Mouse (Mus musculus) G1E (cell line): Measurements from ENCODE around the gene Bco1. TPM values are rescaled to one million over a fixed set of nuclear protein-coding genes. Genes with fewer than 3 reads are reported as not detected.

Experiments
- ATAC-seq: 2 replicates; pipeline ENCODE4 v1.8.0; 2016; ENCODE audit warnings: mild to moderate bottlenecking; ENCODE audit not compliant: insufficient number of reproducible peaks, poor library complexity, low FRiP score, severe bottlenecking; ENCODE audit errors: extremely low read depth
- DNase-seq: peaks from one replicate; pipeline ENCODE4 v3.0.0; 2012; ENCODE audit warnings: low spot score
- H3K27me3 ChIP-seq: 2 replicates; pipeline ENCODE4 v1.6.1; 2012; ENCODE audit warnings: mild to moderate bottlenecking, low read length, inconsistent platforms; ENCODE audit not compliant: insufficient read depth
- H3K36me3 ChIP-seq: replicated peaks from 2 replicates; pipeline ENCODE3; 2012; ENCODE audit warnings: mild to moderate bottlenecking, inconsistent platforms
- H3K4me1 ChIP-seq: 2 replicates; pipeline ENCODE4 v1.6.1; 2012; ENCODE audit warnings: low read depth, low read length, inconsistent platforms, mixed read lengths; ENCODE audit not compliant: insufficient read depth
- H3K4me3 ChIP-seq: 2 replicates; pipeline ENCODE4 v1.5.1; 2012; ENCODE audit warnings: low read depth, mild to moderate bottlenecking, inconsistent platforms, low read length, moderate library complexity, mixed read lengths
- H3K9me3 ChIP-seq: replicated peaks from 2 replicates; pipeline ENCODE4 v1.6.1; 2012; ENCODE audit warnings: inconsistent platforms
- CTCF ChIP-seq: IDR thresholded peaks from 2 replicates; pipeline ENCODE4 v1.5.1; 2012; ENCODE audit warnings: low read depth, low read length, inconsistent platforms, mixed read lengths
- GATA1 ChIP-seq: IDR thresholded peaks from 2 replicates; pipeline ENCODE4 v1.6.1; 2012; ENCODE audit warnings: borderline replicate concordance, low read length, inconsistent platforms, mixed read lengths
- GATA2 ChIP-seq: IDR thresholded peaks from 2 replicates; pipeline ENCODE4 v1.6.1; 2012; ENCODE audit warnings: low read depth, low read length, inconsistent platforms, borderline replicate concordance
- POLR2AphosphoS5 ChIP-seq: IDR thresholded peaks from 2 replicates; pipeline ENCODE4 v1.6.1; 2012; ENCODE audit warnings: low read depth, low read length, inconsistent platforms; ENCODE audit not compliant: insufficient replicate concordance
- TAL1 ChIP-seq: conservative IDR thresholded peaks from 2 replicates; pipeline ENCODE4 v1.6.1; 2012; ENCODE audit warnings: low read depth, low read length, inconsistent platforms, mixed read lengths
- polyA plus RNA-seq: library from polyadenylated mRNA; stranded (reverse); fragments of >175 nt; gene quantifications from 2 replicates; pipeline ENCODE4 v1.2.3, GENCODE M21; 2012
- total RNA-seq, 2 experiments: library from RNA; stranded (forward) in 1 of 2; stranded (reverse) in 1 of 2; fragments of 200-1000 nt in 1 of 2; fragments of >200 nt in 1 of 2; fragmentation: Nextera tagmentation in 1 of 2; gene quantifications; 2 replicates each; pipeline ENCODE4 v1.2.3; 2014 to 2017

Gene Bco1
- total and polyA plus RNA-seq, 3 experiments, result not detected

DNA sequence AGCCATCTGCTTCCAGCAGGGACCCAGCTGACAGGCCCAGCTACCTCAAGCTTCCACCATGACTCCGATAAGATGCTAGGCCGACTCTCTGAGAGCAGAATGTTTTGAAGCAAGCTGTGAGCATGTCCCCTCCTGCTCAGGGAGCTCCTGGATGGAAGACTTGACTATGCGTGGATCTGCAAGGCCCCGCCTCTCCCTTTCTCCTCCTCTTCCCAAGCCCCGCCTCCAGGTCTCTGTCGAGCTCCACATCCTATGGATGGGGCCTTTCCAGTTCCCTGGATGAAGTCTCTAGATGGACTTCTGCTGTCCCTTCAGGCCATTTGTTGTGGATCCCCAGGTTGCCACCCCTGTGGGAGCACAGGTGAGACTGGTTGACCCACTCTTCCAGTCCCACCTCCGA lies 36.6 kb upstream of the Bco1 start:
- no peak for DNase-seq

DNA sequence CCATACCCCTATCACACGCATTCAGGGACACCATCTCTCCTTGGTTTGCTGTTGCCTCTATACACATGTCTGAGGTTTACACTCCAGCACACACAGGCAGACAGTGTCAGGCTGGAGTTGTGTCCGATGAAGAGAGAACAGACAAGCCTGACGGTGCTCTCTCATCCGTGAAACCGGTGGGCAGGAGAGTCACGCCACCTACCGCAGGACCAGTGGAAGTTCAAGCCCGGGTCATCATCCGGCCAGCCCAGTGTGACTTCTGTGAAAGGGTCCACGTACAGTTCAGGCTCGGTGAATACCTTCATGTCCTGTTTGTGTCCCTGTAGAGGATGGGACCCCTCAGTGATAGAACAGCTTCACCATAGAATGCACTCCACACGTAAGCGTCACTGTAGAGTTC lies 35.3 kb upstream of the Bco1 start:
- DNase-seq, result no peak
- peaks cover 36% of the 10 kb centered on the region for H3K27me3 ChIP-seq
- ATAC-seq, result no peak
- TF ChIP-seq CTCF (no peak), GATA2 (no peak)
- H3K9me3 ChIP-seq, result peaks cover 20% of the 10 kb centered on the region
- H3K36me3 ChIP-seq, result no peaks in the 10 kb centered on the region
- peaks cover 6% of the 10 kb centered on the region for H3K4me1 ChIP-seq
- H3K4me3 ChIP-seq, result no peak overlapping the region; the same call in 1 of the 2 replicates

More for the DNA sequence above, 36.6 kb upstream of the Bco1 start:
- Histone ChIP-seq H3K27me3 (peaks cover 24% of the 10 kb centered on the region), H3K36me3 (no peaks in the 10 kb centered on the region), H3K9me3 (peaks cover 22% of the 10 kb centered on the region), H3K4me1 (peaks cover 18% of the 10 kb centered on the region), H3K4me3 (no peak overlapping the region)
- no peak for ATAC-seq
- TF ChIP-seq POLR2AphosphoS5, result no peak
- TF ChIP-seq TAL1, result no peak
- no peak for TF ChIP-seq GATA1
- TF ChIP-seq GATA2, result no peak
- no peak for TF ChIP-seq CTCF

DNA sequence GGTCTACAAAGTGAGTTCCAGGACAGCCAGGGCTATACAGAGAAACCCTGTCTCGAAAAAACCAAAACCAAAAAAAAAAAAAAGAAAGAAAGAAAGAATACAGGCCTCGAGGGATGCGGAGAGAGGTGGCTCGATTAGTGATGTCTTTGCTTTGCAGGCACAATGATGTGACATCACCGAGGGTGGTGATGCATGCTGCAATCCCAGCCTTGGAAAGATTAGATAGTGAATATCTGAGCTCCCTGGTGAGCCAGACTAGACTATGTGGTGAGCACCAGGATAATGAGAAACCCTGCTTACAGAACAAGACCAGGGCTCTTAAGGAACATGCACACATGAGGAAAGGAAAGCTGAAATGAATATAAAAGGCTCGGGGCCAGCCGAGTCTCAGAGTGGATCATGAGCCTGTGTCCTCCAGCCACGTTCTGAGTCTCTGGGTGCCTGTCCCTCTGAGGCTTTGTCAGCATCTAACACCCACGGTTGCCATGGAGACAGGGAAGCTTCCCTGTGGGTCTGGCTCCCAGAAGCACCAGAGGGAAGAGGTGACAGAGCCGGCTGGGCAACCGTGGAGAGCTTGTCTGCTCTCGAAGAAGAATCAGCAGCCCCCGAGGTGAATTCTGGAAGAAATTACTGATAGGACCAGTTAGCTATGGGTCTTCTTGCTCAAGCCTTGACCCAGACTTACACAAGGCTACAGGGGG lies 34.3 kb upstream of the Bco1 start:
- Histone ChIP-seq H3K36me3 (no peaks in the 10 kb centered on the region), H3K4me3 (no peak overlapping the region), H3K27me3 (peaks cover 38% of the 10 kb centered on the region), H3K4me1 (peaks cover 2% of the 10 kb centered on the region; the same call in 1 of the 2 replicates), H3K9me3 (peaks cover 20% of the 10 kb centered on the region)
- ATAC-seq (no peak; the same call in 1 of the 2 replicates), DNase-seq (no peak)
- no peak for TF ChIP-seq GATA2
- no peak for TF ChIP-seq CTCF

DNA sequence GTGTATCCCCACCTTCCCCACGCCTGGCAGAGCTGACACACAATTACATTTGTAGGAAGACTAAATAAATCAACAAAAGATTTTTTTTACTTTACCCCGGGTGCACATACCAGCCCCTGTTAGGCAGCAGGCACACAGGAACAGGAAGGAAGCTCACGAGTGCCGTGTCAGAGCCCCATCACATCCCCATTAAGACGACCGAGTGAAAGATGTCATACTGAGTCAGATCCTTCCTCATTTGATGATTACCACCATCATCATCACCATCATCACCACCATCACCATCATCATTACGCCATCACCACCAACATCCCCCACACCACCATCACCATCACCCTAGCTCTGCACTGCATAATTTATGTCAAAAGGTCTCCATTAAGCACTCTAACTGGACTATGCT lies 28.7 kb upstream of the Bco1 start:
- H3K27me3 ChIP-seq, result peaks cover 29% of the 10 kb centered on the region
- TF ChIP-seq POLR2AphosphoS5 (no peak), CTCF (no peak), TAL1 (no peak), GATA1 (no peak), GATA2 (no peak)
- no peak for DNase-seq
- H3K36me3 ChIP-seq, result no peaks in the 10 kb centered on the region
- ATAC-seq, result no peak
- H3K4me1 ChIP-seq, result peaks cover 9% of the 10 kb centered on the region
- no peak overlapping the region for H3K4me3 ChIP-seq
- H3K9me3 ChIP-seq, result peaks cover 18% of the 10 kb centered on the region

DNA sequence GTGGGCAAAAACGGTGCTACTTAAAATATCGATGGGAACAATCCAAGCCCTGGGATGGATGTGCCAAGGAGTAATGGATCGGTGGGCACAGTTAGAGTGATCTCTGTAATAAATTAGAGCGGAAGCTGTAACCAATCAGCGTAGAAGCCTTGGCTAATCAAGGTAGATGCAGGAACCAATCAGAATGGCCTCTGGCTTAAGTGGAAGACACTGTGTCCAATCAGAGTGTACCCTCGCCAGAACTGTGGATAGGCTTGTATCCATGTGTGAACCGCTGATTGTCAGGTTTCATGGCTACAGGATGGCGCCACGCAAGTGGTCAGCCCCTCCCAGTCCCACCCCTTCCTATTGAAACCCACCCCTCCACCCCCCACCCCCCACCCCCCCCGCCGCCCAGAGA lies 28.3 kb upstream of the Bco1 start:
- DNase-seq, result no peak
- no peak for ATAC-seq
- no peak for TF ChIP-seq POLR2AphosphoS5
- TF ChIP-seq GATA2, result no peak
- no peak for TF ChIP-seq CTCF
- no peak for TF ChIP-seq TAL1
- TF ChIP-seq GATA1, result no peak

DNA sequence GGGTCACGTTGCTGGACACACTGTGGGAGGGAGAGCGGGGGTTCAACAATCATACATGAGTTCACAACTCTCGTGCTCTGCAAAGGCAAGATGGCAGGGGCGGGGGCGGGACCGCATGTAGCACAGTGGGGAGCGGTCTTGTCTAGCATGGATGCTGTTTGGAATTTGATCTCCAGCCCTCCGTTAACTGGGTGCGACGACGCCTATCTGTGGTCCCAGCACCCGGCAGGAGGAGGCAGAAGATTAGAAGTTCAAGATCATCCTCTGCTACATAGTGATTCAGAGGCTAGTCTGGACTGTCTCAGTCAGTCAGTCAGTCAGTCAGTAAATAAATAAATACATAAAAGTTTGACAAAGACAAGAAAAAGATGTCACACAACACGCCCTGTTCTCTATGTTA lies 27.4 kb upstream of the Bco1 start:
- Histone ChIP-seq H3K36me3 (no peaks in the 10 kb centered on the region), H3K4me3 (no peak overlapping the region), H3K9me3 (peaks cover 18% of the 10 kb centered on the region), H3K27me3 (peaks cover 29% of the 10 kb centered on the region), H3K4me1 (peaks cover 11% of the 10 kb centered on the region)
- no peak for TF ChIP-seq GATA1
- TF ChIP-seq TAL1, result no peak
- no peak for TF ChIP-seq CTCF
- TF ChIP-seq GATA2, result no peak
- TF ChIP-seq POLR2AphosphoS5, result no peak
- DNase-seq, result no peak
- ATAC-seq, result no peak

More for the DNA sequence above, 28.3 kb upstream of the Bco1 start:
- H3K36me3 ChIP-seq, result no peaks in the 10 kb centered on the region
- peaks cover 18% of the 10 kb centered on the region for H3K9me3 ChIP-seq
- no peak overlapping the region for H3K4me3 ChIP-seq
- peaks cover 29% of the 10 kb centered on the region for H3K27me3 ChIP-seq
- H3K4me1 ChIP-seq, result peaks cover 9% of the 10 kb centered on the region

DNA sequence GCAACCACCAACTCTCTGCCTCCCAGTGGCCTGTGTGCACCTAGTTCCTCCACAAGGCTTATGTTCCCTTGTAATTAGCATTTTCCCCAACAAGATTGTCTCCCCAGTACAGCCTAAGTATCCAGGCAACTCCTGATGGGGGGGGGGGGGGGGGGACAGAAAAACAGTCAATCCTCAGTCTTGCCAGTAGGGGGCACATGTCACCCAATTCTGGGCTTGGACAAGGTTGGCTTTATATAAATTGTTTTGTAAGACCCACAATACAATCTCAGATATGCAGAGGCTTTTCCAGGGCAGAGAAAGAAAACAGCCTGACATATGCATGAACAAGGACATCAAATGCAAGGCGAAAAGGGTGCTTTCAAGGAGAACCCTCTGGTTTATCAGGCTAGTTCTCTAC lies 25.9 kb upstream of the Bco1 start:
- no peak for TF ChIP-seq CTCF
- no peak for TF ChIP-seq GATA1
- TF ChIP-seq POLR2AphosphoS5, result no peak
- H3K4me1 ChIP-seq, result peaks cover 20% of the 10 kb centered on the region
- peaks cover 16% of the 10 kb centered on the region for H3K9me3 ChIP-seq
- H3K4me3 ChIP-seq, result no peak overlapping the region
- H3K27me3 ChIP-seq, result peaks cover 15% of the 10 kb centered on the region; the same call in 1 of the 2 replicates
- no peak for ATAC-seq
- H3K36me3 ChIP-seq, result no peaks in the 10 kb centered on the region
- DNase-seq, result no peak
